Mouse (Mus musculus) CH12.LX (cell line): ENCODE results near the gene Hoxd4.

Experiments used
- CHD2 ChIP-seq: IDR thresholded peaks from 2 replicates; pipeline ENCODE4 v1.6.1; 2011; ENCODE audit warnings: low read length, improper control_type of control experiment
- CTCF ChIP-seq, 2 experiments: IDR thresholded peaks in 1 of 2; conservative IDR thresholded peaks in 1 of 2; 2 replicates each; pipeline ENCODE4 v1.5.1; 2011 to 2012; ENCODE audit warnings: low read depth in 2 of 2, low read length in 2 of 2, improper control_type of control experiment in 1 of 2, inconsistent platforms in 1 of 2, mild to moderate bottlenecking in 1 of 2, moderate library complexity in 1 of 2
- EP300 ChIP-seq: IDR thresholded peaks from 2 replicates; pipeline ENCODE4 v1.6.1; 2011; ENCODE audit warnings: low read length, improper control_type of control experiment
- ETS1 ChIP-seq: conservative IDR thresholded peaks from 2 replicates; pipeline ENCODE4 v1.6.1; 2012; ENCODE audit warnings: low read depth, mild to moderate bottlenecking, inconsistent platforms, low read length, improper control_type of control experiment, moderate library complexity
- JUN ChIP-seq: IDR thresholded peaks from 2 replicates; pipeline ENCODE4 v1.6.1; 2011; ENCODE audit warnings: low read depth, mild to moderate bottlenecking, low read length, improper control_type of control experiment, moderate library complexity; ENCODE audit not compliant: insufficient read depth
- JUND ChIP-seq: conservative IDR thresholded peaks from 2 replicates; pipeline ENCODE4 v1.6.1; 2011; ENCODE audit warnings: low read depth, low read length, improper control_type of control experiment
- MAZ ChIP-seq: IDR thresholded peaks from 2 replicates; pipeline ENCODE4 v1.6.1; 2012; ENCODE audit warnings: low read depth, mild to moderate bottlenecking, inconsistent platforms, low read length, improper control_type of control experiment, moderate library complexity
- NELFE ChIP-seq: IDR thresholded peaks from 2 replicates; pipeline ENCODE4 v1.6.1; 2011; ENCODE audit warnings: low read depth, low read length, improper control_type of control experiment
- NRF1 ChIP-seq: IDR thresholded peaks from 2 replicates; pipeline ENCODE4 v1.6.1; 2014; ENCODE audit warnings: low read depth, mild to moderate bottlenecking, inconsistent platforms, low read length, improper control_type of control experiment, moderate library complexity
- POLR2A ChIP-seq: IDR thresholded peaks from 2 replicates; pipeline ENCODE4 v1.6.1; 2011; ENCODE audit warnings: low read depth, mild to moderate bottlenecking, improper control_type of control experiment, low read length
- RCOR1 ChIP-seq: conservative IDR thresholded peaks from 2 replicates; pipeline ENCODE4 v1.6.1; 2012; ENCODE audit warnings: low read depth, mild to moderate bottlenecking, inconsistent platforms, low read length, improper control_type of control experiment
- TBP ChIP-seq: conservative IDR thresholded peaks from 2 replicates; pipeline ENCODE4 v1.6.1; 2011; ENCODE audit warnings: low read depth, low read length, improper control_type of control experiment

DNA sequence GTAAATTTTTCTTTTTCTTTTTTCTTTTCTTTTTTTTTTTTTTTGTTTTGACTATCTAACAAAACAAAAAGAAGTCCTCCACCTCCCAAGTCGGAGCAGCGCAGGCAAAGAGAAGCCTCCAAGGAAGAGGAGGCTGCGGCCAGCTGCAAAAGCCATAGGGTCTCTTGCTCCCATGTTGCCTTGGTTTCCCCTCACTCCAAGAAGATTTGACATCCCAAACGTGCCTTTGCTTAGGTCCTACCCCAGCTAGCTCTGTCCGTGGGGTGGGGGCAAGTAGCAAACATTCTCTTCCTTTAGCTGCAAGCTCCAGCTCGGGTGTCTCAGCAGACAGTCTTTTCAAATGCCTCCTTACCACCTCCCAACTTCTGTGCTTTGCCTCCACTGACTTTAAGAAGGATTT, 22.0 kb downstream of the Hoxd4 start:
- TF ChIP-seq POLR2A (no peak), CTCF (conservative IDR thresholded peaks at IDR 0.05 in 1 of 2, IDR thresholded peaks at IDR 0.05 in 1 of 2; ENCODE audit: low read depth in 2 of 2, low read length in 2 of 2) (no peak), EP300 (no peak), NRF1 (no peak), NELFE (no peak), ETS1 (no peak), MAZ (no peak), JUND (no peak), RCOR1 (no peak), JUN (no peak), CHD2 (no peak), TBP (no peak)
